ENCODE assay signal across 9 mouse cellular contexts in the genomic region with DNA sequence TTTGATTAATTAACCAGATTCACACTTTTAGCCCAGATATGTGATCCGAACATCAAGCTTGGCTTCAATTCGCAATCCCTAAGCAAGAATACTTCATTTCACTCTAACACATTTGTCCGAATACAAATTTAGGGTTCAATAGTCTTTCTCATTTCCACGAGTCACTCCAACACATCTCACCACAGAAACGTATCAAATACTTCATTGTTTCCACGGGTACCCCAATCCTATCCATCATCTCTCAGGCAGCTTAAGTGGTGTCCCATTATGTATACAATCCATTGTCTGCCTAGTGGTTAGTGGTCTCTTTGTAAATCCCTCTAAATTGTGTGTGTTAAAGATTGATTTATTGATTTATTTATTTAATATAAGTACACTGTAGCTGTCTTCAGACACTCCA. TPM values are rescaled to one million over a fixed set of nuclear protein-coding genes. Genes with fewer than 3 reads are reported as not detected.
DNase-seq lines count a peak whose midpoint lies in the region; ATAC-seq and TF ChIP-seq lines count a peak whose summit lies in the region.
"Had no signal": no experiment of that assay in that cellular context is flagged by ENCODE, and none has a peak within 500 bp of the region (broad histone marks: within the 10 kb centered on the region; RNA-seq: fewer than 3 reads in every experiment).

No protein-coding gene starts in this region.

- no peak for TF ChIP-seq CTCF in E14TG2a.4 (conservative IDR thresholded peaks at IDR 0.05; ENCODE audit: low read length)

- WGBS in heart, embryonic 11.5 days (ENCODE audit: insufficient replicate concordance): 84% methylated on average over 6 of the region's 6 CpGs
- WGBS in forebrain, embryonic 15.5 days: 77% methylated on average over 6 of the region's 6 CpGs
- 59% methylated on average over 6 of the region's 6 CpGs for WGBS in liver, embryonic 16.5 days (ENCODE audit: insufficient replicate concordance)

- no peaks in the 10 kb centered on the region for H3K9me3 ChIP-seq in heart, embryonic 11.5 days (replicated peaks; ENCODE audit: control insufficient read depth, low read length)
- H3K9me3 ChIP-seq in E14TG2a.4 (ENCODE audit: low read length): no peaks in the 10 kb centered on the region
- no peaks in the 10 kb centered on the region for H3K9me3 ChIP-seq in forebrain, embryonic 15.5 days
- H3K9me3 ChIP-seq in liver, embryonic 16.5 days (replicated peaks; ENCODE audit: control insufficient read depth, low read length): no peaks in the 10 kb centered on the region

- no peak for ATAC-seq in heart, embryonic 11.5 days (replicated peaks; ENCODE audit: insufficient number of reproducible peaks, low FRiP score, low TSS enrichment)
- ATAC-seq in forebrain, embryonic 15.5 days (replicated peaks): no peak
- no peak for ATAC-seq in liver, embryonic 16.5 days (ENCODE audit: low read depth)

- peak overlapping the region; percentile 83; the same call in 1 of the 2 replicates for H3K4me3 ChIP-seq in heart, embryonic 11.5 days (ENCODE audit: low read depth, low read length)
- H3K4me3 ChIP-seq in E14TG2a.4 (replicated peaks; ENCODE audit: low read length): peak overlapping the region; percentile 95
- H3K4me3 ChIP-seq in forebrain, embryonic 15.5 days: peak overlapping the region; percentile 90
- peak overlapping the region; percentile 91 for H3K4me3 ChIP-seq in liver, embryonic 16.5 days (ENCODE audit: low read depth, low read length)

- peak overlapping the region; percentile 84 for H3K4me2 ChIP-seq in heart, embryonic 11.5 days
- peak overlapping the region; percentile 80; the same call in 1 of the 2 replicates for H3K4me2 ChIP-seq in forebrain, embryonic 15.5 days (replicated peaks)
- H3K4me2 ChIP-seq in liver, embryonic 16.5 days (ENCODE audit: low read depth, low read length): peak overlapping the region; percentile 83

- H3K4me1 ChIP-seq in heart, embryonic 11.5 days (ENCODE audit: control insufficient read depth, insufficient read depth, low read length): no peaks in the 10 kb centered on the region; the same call in 1 of the 2 replicates
- peaks cover 27% of the 10 kb centered on the region for H3K4me1 ChIP-seq in E14TG2a.4 (replicated peaks; ENCODE audit: low read depth, low read length)
- H3K4me1 ChIP-seq in forebrain, embryonic 15.5 days: peaks cover 25% of the 10 kb centered on the region
- H3K4me1 ChIP-seq in liver, embryonic 16.5 days (ENCODE audit: control insufficient read depth, low read depth, low read length): peaks cover 20% of the 10 kb centered on the region

- no peaks in the 10 kb centered on the region for H3K27me3 ChIP-seq in heart, embryonic 11.5 days (ENCODE audit: control insufficient read depth, insufficient read depth, low read length)
- no peaks in the 10 kb centered on the region for H3K27me3 ChIP-seq in E14TG2a.4 (ENCODE audit: insufficient read depth, low read length)
- no peaks in the 10 kb centered on the region for H3K27me3 ChIP-seq in forebrain, embryonic 15.5 days
- H3K27me3 ChIP-seq in liver, embryonic 16.5 days (ENCODE audit: control insufficient read depth, insufficient read depth, low read depth, low read length): no peaks in the 10 kb centered on the region

- no peak for DNase-seq in heart, postnatal 4 days
- DNase-seq in ovary, postnatal 10 days (ENCODE audit: low spot score): no peak
- DNase-seq in layer of hippocampus, adult 9-10 months (ENCODE audit: low spot score): no peak
- DNase-seq in gastrocnemius, postnatal 25 days: no peak
- DNase-seq: retina, postnatal 1 day had no signal

- H3K36me3 ChIP-seq in heart, embryonic 11.5 days (ENCODE audit: control insufficient read depth, insufficient read depth, low read length): peaks cover 15% of the 10 kb centered on the region
- H3K36me3 ChIP-seq in E14TG2a.4 (ENCODE audit: insufficient read depth, low read length): peaks cover 62% of the 10 kb centered on the region
- peaks cover 34% of the 10 kb centered on the region for H3K36me3 ChIP-seq in forebrain, embryonic 15.5 days
- H3K36me3 ChIP-seq in liver, embryonic 16.5 days (ENCODE audit: control insufficient read depth, insufficient read depth): peaks cover 24% of the 10 kb centered on the region

- H3K27ac ChIP-seq in heart, embryonic 11.5 days (ENCODE audit: low read depth, low read length): no peak overlapping the region
- H3K27ac ChIP-seq in forebrain, embryonic 15.5 days (replicated peaks): no peak overlapping the region
- no peak overlapping the region for H3K27ac ChIP-seq in liver, embryonic 16.5 days (ENCODE audit: low read length)

- H3K9ac ChIP-seq in heart, embryonic 11.5 days (ENCODE audit: low read depth, low read length): no peak overlapping the region
- H3K9ac ChIP-seq in forebrain, embryonic 15.5 days (replicated peaks): no peak overlapping the region
- H3K9ac ChIP-seq in liver, embryonic 16.5 days (ENCODE audit: low read depth, low read length): peak overlapping the region; percentile 93; the same call in 1 of the 2 replicates

RNA-seq across cellular contexts. Expression of a gene that starts 1.1 kb away (rescaled TPM):
- 706 and 724 TPM in 2 replicates for polyA plus RNA-seq in heart, embryonic 11.5 days (2014; fragmentation: Nextera tagmentation; extraction: Ambion mirVana)
- total RNA-seq in heart, postnatal 4 days (2021): 100 to 1,000 TPM; 450 to 451 TPM
- 551 and 569 TPM in 2 replicates for polyA plus RNA-seq in forebrain, embryonic 15.5 days (2015; fragmentation: Nextera tagmentation; extraction: Ambion mirVana)
- 370 and 434 TPM in 2 replicates for polyA plus RNA-seq in liver, embryonic 16.5 days (2015; fragmentation: Nextera tagmentation; extraction: Ambion mirVana)
- total RNA-seq in gastrocnemius, postnatal 25 days (2021): 100 to 1,000 TPM; 232 to 233 TPM

RNA-seq across cellular contexts. Expression of a gene that starts 27.0 kb away (rescaled TPM):
- polyA plus RNA-seq in heart, embryonic 11.5 days (2014; fragmentation: Nextera tagmentation; extraction: Ambion mirVana): 25.7 and 29.1 TPM in 2 replicates
- total RNA-seq in heart, postnatal 4 days (2021): 10 to 100 TPM; 19.5 to 24.9 TPM
- 9.3 and 9.7 TPM in 2 replicates for polyA plus RNA-seq in forebrain, embryonic 15.5 days (2015; fragmentation: Nextera tagmentation; extraction: Ambion mirVana)
- 3.4 and 4.2 TPM in 2 replicates for polyA plus RNA-seq in liver, embryonic 16.5 days (2015; fragmentation: Nextera tagmentation; extraction: Ambion mirVana)
- 1 to 10 TPM; 1.4 to 1.7 TPM for total RNA-seq in gastrocnemius, postnatal 25 days (2021)
